Mouse (Mus musculus) spleen, adult 18-20 months (tissue): Measurements from ENCODE around the gene 1810013L24Rik.

Experiments used
- DNase-seq, 2 experiments: peaks; one replicate each; pipeline ENCODE4 v3.0.0; 2022; ENCODE audit warnings: mixed read lengths in 2 of 2

Gene 1810013L24Rik

GRCm38 (mm10) chr16:8829564-8830359 lies at the start of gene 1810013L24Rik:
1810013L24Rik (plus strand) TSS chr16:8830100.
- DNase-seq: peak; percentile 90 to 98

- no peak for DNase-seq
Observed at GRCm38 (mm10) chr16:8780187-8780586, 49.7 kb upstream of the 1810013L24Rik start.

GRCm38 (mm10) chr16:8781191-8781590 lies 48.7 kb upstream of the 1810013L24Rik start:
- DNase-seq: no peak

GRCm38 (mm10) chr16:8781660-8782059 lies 48.2 kb upstream of the 1810013L24Rik start:
- no peak for DNase-seq

- DNase-seq: no peak
Observed at GRCm38 (mm10) chr16:8783198-8783913, 46.5 kb upstream of the 1810013L24Rik start.

- no peak for DNase-seq
Observed at GRCm38 (mm10) chr16:8784753-8785152, 45.1 kb upstream of the 1810013L24Rik start.

GRCm38 (mm10) chr16:8790886-8791285 lies 39.0 kb upstream of the 1810013L24Rik start:
- no peak for DNase-seq

GRCm38 (mm10) chr16:8791949-8792557 lies 37.8 kb upstream of the 1810013L24Rik start, which contains the start of gene Usp7:
Usp7 (minus strand) TSS chr16:8792308.
- no peak for DNase-seq

GRCm38 (mm10) chr16:8794952-8795351 lies 34.9 kb upstream of the 1810013L24Rik start:
- no peak for DNase-seq

GRCm38 (mm10) chr16:8795906-8796305 lies 34.0 kb upstream of the 1810013L24Rik start:
- no peak for DNase-seq

GRCm38 (mm10) chr16:8806703-8807102 lies 23.2 kb upstream of the 1810013L24Rik start:
- peak; percentile 15 to 47 for DNase-seq

GRCm38 (mm10) chr16:8810399-8811127 lies 19.3 kb upstream of the 1810013L24Rik start:
- no peak for DNase-seq

- no peak for DNase-seq
Observed at GRCm38 (mm10) chr16:8817872-8818271, 12.0 kb upstream of the 1810013L24Rik start.

GRCm38 (mm10) chr16:8821429-8821828 lies 8.5 kb upstream of the 1810013L24Rik start:
- DNase-seq: no peak

- no peak for DNase-seq
Observed at GRCm38 (mm10) chr16:8822586-8822985, 7.3 kb upstream of the 1810013L24Rik start.

- no peak for DNase-seq
Observed at GRCm38 (mm10) chr16:8823661-8824060, 6.2 kb upstream of the 1810013L24Rik start.

- no peak for DNase-seq
Observed at GRCm38 (mm10) chr16:8827366-8827765, 2.5 kb upstream of the 1810013L24Rik start.

- DNase-seq: no peak
Observed at GRCm38 (mm10) chr16:8828636-8829563, 1.0 kb upstream of the 1810013L24Rik start.

GRCm38 (mm10) chr16:8830431-8831211 lies 721 bp downstream of the 1810013L24Rik start:
- peak; percentile 69 to 73 for DNase-seq

- peak; percentile 48 for DNase-seq
Observed at GRCm38 (mm10) chr16:8831241-8831640, 1.3 kb downstream of the 1810013L24Rik start.

GRCm38 (mm10) chr16:8836876-8837275 lies 7.0 kb downstream of the 1810013L24Rik start:
- DNase-seq: no peak
